Mouse (Mus musculus) thymus, postnatal 14 days (tissue): ENCODE data around the gene Map3k7cl.
A peak's percentile ranks its signal among the peaks of the same experiment; 100 is the strongest.

Experiments
- DNase-seq: peaks from one replicate; pipeline ENCODE4 v3.0.0; 2021

Gene Map3k7cl

GRCm38 (mm10) chr16:87552907-87553691 lies at the start of gene Map3k7cl:
Map3k7cl (plus strand) TSS chr16:87553330.
- no peak for DNase-seq

DNA sequence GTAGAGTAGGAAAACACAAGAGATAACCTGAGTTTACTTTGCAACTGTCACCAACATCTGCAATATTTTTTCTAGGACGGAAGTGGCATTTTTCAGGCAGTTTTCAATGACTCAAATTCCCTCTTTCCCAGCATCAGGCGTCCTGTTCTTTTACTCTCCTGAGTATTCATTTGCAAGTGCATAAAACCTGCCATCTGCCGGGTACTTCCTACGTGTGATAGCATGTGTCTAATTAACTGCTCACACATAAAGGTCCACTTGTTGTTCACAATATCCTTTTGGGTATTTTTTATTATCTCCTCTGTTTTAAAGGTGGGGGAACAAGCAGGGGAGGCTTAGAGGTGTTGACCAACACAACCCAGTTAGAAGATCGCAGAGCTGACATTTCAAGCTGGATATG lies 41.4 kb upstream of the Map3k7cl start:
- DNase-seq: no peak

GRCm38 (mm10) chr16:87512331-87512730 lies 40.8 kb upstream of the Map3k7cl start:
- no peak for DNase-seq

- no peak for DNase-seq
Measured at GRCm38 (mm10) chr16:87524228-87524627, 28.9 kb upstream of the Map3k7cl start.

GRCm38 (mm10) chr16:87527553-87528249 lies 25.4 kb upstream of the Map3k7cl start:
- no peak for DNase-seq

- no peak for DNase-seq
Measured at GRCm38 (mm10) chr16:87528755-87529154, 24.4 kb upstream of the Map3k7cl start.

- no peak for DNase-seq
Measured at GRCm38 (mm10) chr16:87548348-87548747, 4.8 kb upstream of the Map3k7cl start.

- DNase-seq: no peak
Measured at GRCm38 (mm10) chr16:87556320-87556719, 3.2 kb downstream of the Map3k7cl start.

DNA sequence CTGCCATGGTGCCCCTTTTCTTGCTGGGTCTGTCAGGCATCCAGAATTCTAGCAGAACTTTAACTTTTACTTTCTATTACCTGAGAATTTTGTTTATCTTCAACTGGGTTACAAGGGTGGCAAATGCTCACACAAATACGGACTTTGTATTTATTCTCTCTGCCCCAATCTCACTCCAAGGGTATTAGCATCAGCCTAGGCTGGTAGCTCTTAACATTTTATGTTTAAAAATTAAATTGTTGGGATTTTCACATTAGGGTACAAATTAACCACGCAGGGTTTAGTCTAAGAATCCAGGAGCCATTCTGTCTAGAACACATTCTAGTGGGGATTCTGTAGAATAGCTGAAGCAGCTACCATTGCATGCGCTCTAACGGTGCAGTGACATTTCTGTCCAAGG lies 8.4 kb downstream of the Map3k7cl start:
- DNase-seq: no peak

- no peak for DNase-seq
Measured at GRCm38 (mm10) chr16:87563524-87563923, 10.4 kb downstream of the Map3k7cl start.

DNA sequence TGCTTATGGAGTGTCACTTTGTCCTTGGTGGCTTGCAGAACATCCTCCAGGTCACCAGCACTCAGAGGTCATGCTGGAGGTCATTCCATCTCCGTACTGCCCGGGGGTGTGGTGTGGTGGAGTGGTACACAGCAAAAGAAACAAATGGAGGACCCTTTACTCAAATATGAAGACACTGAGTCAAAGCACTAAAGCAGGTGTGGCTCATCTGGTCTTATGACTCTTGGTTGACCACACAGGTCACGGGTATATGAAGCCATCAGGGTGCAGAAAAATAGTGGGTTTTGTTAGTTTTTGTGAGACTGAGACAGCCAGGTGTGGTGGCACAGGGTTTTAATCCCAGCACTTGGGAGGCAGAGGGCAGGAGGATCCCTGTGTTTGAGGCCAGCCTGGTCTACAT lies 11.4 kb downstream of the Map3k7cl start:
- no peak for DNase-seq

GRCm38 (mm10) chr16:87567572-87567971 lies 14.4 kb downstream of the Map3k7cl start:
- DNase-seq: peak; percentile 14

- DNase-seq: no peak
Measured at GRCm38 (mm10) chr16:87568241-87568640, 15.1 kb downstream of the Map3k7cl start.

- no peak for DNase-seq
Measured at GRCm38 (mm10) chr16:87569576-87570105, 16.5 kb downstream of the Map3k7cl start.

GRCm38 (mm10) chr16:87570334-87570733 lies 17.2 kb downstream of the Map3k7cl start:
- DNase-seq: no peak

DNA sequence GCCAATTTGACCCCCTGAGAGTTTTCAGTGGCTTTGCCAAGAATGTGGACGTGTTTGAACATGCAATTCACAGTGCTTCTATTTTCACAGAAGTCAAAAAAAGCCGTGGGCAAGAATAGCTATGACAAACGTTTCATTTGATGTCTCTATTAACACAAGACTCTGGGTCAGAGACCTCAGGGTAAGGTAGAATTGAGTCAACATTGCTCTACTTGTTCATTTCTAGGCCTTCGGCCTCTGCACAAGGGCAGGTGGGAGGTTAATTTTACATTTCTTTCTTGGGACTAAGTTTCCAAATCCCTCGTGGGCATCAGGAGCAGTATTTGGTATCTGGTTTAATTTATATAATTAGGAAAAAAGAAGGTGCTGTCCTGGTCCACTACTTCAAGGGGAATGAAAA lies 20.3 kb downstream of the Map3k7cl start:
- DNase-seq: no peak

GRCm38 (mm10) chr16:87574160-87574559 lies 21.0 kb downstream of the Map3k7cl start:
- no peak for DNase-seq

GRCm38 (mm10) chr16:87575600-87575999 lies 22.5 kb downstream of the Map3k7cl start:
- DNase-seq: no peak

DNA sequence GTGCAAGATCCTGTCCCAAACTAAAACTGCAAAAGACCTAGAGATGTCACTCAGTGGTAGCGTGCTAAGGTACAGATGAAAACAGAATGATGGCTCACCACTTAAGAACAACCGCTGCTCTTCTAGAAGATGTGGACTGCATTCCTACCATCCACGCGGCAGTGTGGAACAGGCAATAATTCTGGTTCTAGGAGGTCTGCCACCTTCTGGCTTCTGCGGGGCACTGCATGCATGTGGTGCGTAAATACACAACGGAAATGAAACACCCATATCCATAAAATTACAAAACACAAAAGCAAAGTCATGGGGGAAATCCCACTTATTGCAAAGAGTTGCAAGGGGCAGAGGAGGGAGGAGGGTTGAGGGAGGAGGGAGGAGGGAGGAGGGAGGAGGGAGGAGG lies 25.8 kb downstream of the Map3k7cl start:
- no peak for DNase-seq

DNA sequence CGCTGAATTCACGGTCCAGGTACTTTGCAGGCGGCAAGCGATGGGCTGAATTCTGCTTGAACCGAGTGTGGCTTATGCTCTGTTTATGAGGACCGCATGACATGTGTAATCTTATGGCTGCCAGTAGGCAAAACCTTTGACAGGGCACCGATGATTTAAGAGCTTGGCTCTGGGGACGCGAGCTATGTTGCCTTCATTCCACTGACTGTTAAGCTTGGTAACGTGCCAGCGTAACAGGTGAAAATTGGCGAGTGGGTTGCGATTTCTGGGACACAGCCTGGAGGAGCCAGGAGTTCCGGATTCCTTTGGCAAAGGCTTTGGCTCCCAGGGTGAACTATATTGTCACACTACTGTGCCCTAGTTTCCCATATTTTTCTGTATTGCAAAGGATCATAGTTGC lies 26.3 kb downstream of the Map3k7cl start:
- DNase-seq: no peak

- DNase-seq: no peak
Measured at GRCm38 (mm10) chr16:87582776-87583175, 29.6 kb downstream of the Map3k7cl start.

GRCm38 (mm10) chr16:87584618-87585017 lies 31.5 kb downstream of the Map3k7cl start:
- peak; percentile 39 for DNase-seq

DNA sequence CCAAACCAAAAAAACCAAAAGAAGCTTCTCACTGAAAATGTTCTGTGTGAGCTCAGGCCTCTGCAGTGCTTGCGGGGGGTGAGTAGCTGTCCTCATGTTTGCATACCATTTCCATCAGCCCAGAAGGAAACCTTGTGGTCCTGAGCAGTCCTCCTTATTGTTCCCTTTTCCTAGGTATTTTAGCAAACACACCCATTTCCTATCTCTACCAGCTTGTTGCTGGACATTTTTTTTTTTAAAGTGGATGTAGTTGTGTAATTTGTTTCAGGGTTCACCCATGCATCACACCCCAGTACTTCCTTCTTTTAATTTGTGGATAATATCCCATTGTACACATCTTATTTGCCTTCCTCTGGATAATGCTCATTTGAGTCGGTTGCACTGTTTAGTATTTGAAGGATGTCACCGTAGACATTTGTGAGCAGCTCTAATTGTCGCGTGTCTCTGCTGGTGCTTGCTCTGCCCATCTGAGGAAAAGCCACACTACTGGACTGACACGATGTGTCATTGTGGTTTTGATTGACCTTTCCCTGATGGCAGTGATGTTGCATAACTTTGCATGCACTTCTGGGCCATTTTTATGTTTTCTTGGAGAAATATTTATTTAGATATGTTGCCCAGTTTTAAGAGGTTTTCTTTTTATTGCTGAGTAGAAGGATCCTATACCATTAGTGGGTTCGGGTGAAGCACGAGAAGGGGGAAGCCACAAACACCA lies 32.6 kb downstream of the Map3k7cl start:
- DNase-seq: no peak
